Mouse (Mus musculus) liver, adult 2 months (tissue): ENCODE data around the gene Wdr90. TPM values are rescaled to one million over a fixed set of nuclear protein-coding genes. Genes with fewer than 3 reads are reported as not detected.

ENCODE experiments used
- DNase-seq: peaks from one replicate; pipeline ENCODE4 v3.0.0-alpha.2; 2011; ENCODE audit warnings: low read depth, low spot score; ENCODE audit errors: extremely low read depth
- H3K27ac ChIP-seq: fragments of 200-500 bp; replicated peaks from 2 replicates; pipeline ENCODE4 v1.5.1; 2012; ENCODE audit warnings: low read depth, mild to moderate bottlenecking, control low read depth, inconsistent platforms, low read length; ENCODE audit not compliant: insufficient read depth
- H3K27me3 ChIP-seq: fragments of 200-500 bp; 2 replicates; pipeline ENCODE4 v1.6.1; 2012; ENCODE audit warnings: mild to moderate bottlenecking, moderate library complexity, low read length, inconsistent platforms; ENCODE audit not compliant: control insufficient read depth, insufficient read depth
- H3K36me3 ChIP-seq: fragments of 200-500 bp; 2 replicates; pipeline ENCODE4 v1.6.1; 2012; ENCODE audit warnings: low read length, inconsistent platforms; ENCODE audit not compliant: control insufficient read depth, insufficient read depth
- H3K4me1 ChIP-seq: fragments of 200-500 bp; 2 replicates; pipeline ENCODE4 v1.6.1; 2011; ENCODE audit warnings: low read length; ENCODE audit not compliant: control insufficient read depth, insufficient read depth
- H3K4me3 ChIP-seq: fragments of 200-500 bp; 2 replicates; pipeline ENCODE4 v1.5.1; 2011; ENCODE audit warnings: low read depth, mild to moderate bottlenecking, control low read depth, low read length, moderate library complexity; ENCODE audit not compliant: insufficient read depth
- H3K79me2 ChIP-seq: fragments of 200-500 bp; 2 replicates; pipeline ENCODE4 v1.6.1; 2012; ENCODE audit warnings: inconsistent platforms, mild to moderate bottlenecking, low read length, moderate library complexity; ENCODE audit not compliant: control insufficient read depth, insufficient read depth
- H3K9ac ChIP-seq: fragments of 200-500 bp; 2 replicates; pipeline ENCODE4 v1.6.1; 2012; ENCODE audit warnings: low read depth, mild to moderate bottlenecking, control low read depth, inconsistent platforms, low read length
- CTCF ChIP-seq: fragments of 200-500 bp; IDR thresholded peaks from 2 replicates; pipeline ENCODE4 v1.5.1; 2011; ENCODE audit warnings: low read depth, low read length, control low read depth
- POLR2A ChIP-seq: fragments of 200-500 bp; IDR thresholded peaks from 2 replicates; pipeline ENCODE4 v1.6.1; 2011; ENCODE audit warnings: low read length, control low read depth; ENCODE audit not compliant: insufficient read depth; ENCODE audit errors: extremely low read depth
- WGBS: fragments of 180-500 bp; shearing (Covaris S2); methylation state at CpG from one replicate; pipeline ENCODE4 v1.1.7; 2018; 5-methylcytosine and 5-hydroxymethylcytosine counted together
- polyA plus RNA-seq: library from polyadenylated mRNA; depleted of rRNA; stranded (reverse); fragments of >200 nt; gene quantifications from 2 replicates; pipeline ENCODE4 v1.2.3, GENCODE M21; 2012
- total RNA-seq: library from RNA; depleted of rRNA; stranded (reverse); fragments of >200 nt; gene quantifications from 2 replicates; pipeline ENCODE4 v1.2.3, GENCODE M21; 2014

Wdr90 gene
- total and polyA plus RNA-seq, 2 experiments, result 2.7 to 14.1 TPM

- H3K27me3 ChIP-seq, result no peaks in the 10 kb centered on the region
- H3K79me2 ChIP-seq, result peaks cover 12% of the 10 kb centered on the region; the same call in 1 of the 2 replicates
- peaks cover under 1% of the 10 kb centered on the region; the same call in 1 of the 2 replicates for H3K36me3 ChIP-seq
- no peak overlapping the region for H3K9ac ChIP-seq
- H3K4me3 ChIP-seq, result no peak overlapping the region
- TF ChIP-seq POLR2A (no peak), CTCF (0 out of 2 replicates have a peak, but pooled peaks have one; percentile 15)
- 12% methylated on average over 2 of the region's 2 CpGs for WGBS
- no peaks in the 10 kb centered on the region; the same call in 1 of the 2 replicates for H3K4me1 ChIP-seq
- peak; percentile 58 for DNase-seq
- H3K27ac ChIP-seq, result no peak overlapping the region
Observed at GRCm38 (mm10) chr17:25895415-25895814, 34.1 kb upstream of the Wdr90 start.

GRCm38 (mm10) chr17:25893975-25894617 is 32.8 kb upstream of the Wdr90 start:
- 42% methylated on average over 2 of the region's 2 CpGs for WGBS
- H3K4me3 ChIP-seq, result no peak overlapping the region
- no peak for TF ChIP-seq POLR2A
- peak; percentile 99 for TF ChIP-seq CTCF
- peak; percentile 55 for DNase-seq
- H3K79me2 ChIP-seq, result peaks cover 10% of the 10 kb centered on the region; the same call in 1 of the 2 replicates
- H3K27me3 ChIP-seq, result no peaks in the 10 kb centered on the region
- H3K4me1 ChIP-seq, result no peaks in the 10 kb centered on the region; the same call in 1 of the 2 replicates
- no peak overlapping the region for H3K9ac ChIP-seq
- H3K27ac ChIP-seq, result no peak overlapping the region
- peaks cover 6% of the 10 kb centered on the region; the same call in 1 of the 2 replicates for H3K36me3 ChIP-seq

- H3K9ac ChIP-seq, result no peak overlapping the region
- no peak overlapping the region for H3K27ac ChIP-seq
- DNase-seq, result no peak
- H3K79me2 ChIP-seq, result peaks cover 6% of the 10 kb centered on the region; the same call in 1 of the 2 replicates
- TF ChIP-seq CTCF (no peak), POLR2A (no peak)
- H3K4me1 ChIP-seq, result peaks cover 9% of the 10 kb centered on the region
- H3K27me3 ChIP-seq, result no peaks in the 10 kb centered on the region
- H3K4me3 ChIP-seq, result no peak overlapping the region
- WGBS, result 94% methylated on average over 3 of the region's 3 CpGs
- peaks cover 12% of the 10 kb centered on the region; the same call in 1 of the 2 replicates for H3K36me3 ChIP-seq
Observed at GRCm38 (mm10) chr17:25888837-25889236, 27.5 kb upstream of the Wdr90 start.

GRCm38 (mm10) chr17:25887467-25887866 is 26.2 kb upstream of the Wdr90 start:
- H3K27me3 ChIP-seq, result no peaks in the 10 kb centered on the region
- H3K79me2 ChIP-seq, result peaks cover 5% of the 10 kb centered on the region; the same call in 1 of the 2 replicates
- 0 out of 2 replicates have a peak overlapping the region, but pooled peaks have one; percentile 21 for H3K27ac ChIP-seq
- no peak overlapping the region for H3K9ac ChIP-seq
- WGBS, result 69% methylated on average over 10 of the region's 10 CpGs
- TF ChIP-seq CTCF, result no peak
- TF ChIP-seq POLR2A, result no peak
- H3K36me3 ChIP-seq, result peaks cover 13% of the 10 kb centered on the region; the same call in 1 of the 2 replicates
- no peak for DNase-seq
- no peak overlapping the region for H3K4me3 ChIP-seq
- H3K4me1 ChIP-seq, result peaks cover 9% of the 10 kb centered on the region

- no peak for TF ChIP-seq POLR2A
- TF ChIP-seq CTCF, result no peak
- DNase-seq, result peak; percentile 93
- no peak overlapping the region for H3K4me3 ChIP-seq
- no peaks in the 10 kb centered on the region for H3K27me3 ChIP-seq
- H3K27ac ChIP-seq, result peak overlapping the region; percentile 94
- peaks cover 13% of the 10 kb centered on the region; the same call in 1 of the 2 replicates for H3K36me3 ChIP-seq
- H3K79me2 ChIP-seq, result peaks cover 5% of the 10 kb centered on the region; the same call in 1 of the 2 replicates
- H3K4me1 ChIP-seq, result peaks cover 9% of the 10 kb centered on the region
- H3K9ac ChIP-seq, result peak overlapping the region; percentile 41; the same call in 1 of the 2 replicates
Observed at GRCm38 (mm10) chr17:25886806-25887205, 25.5 kb upstream of the Wdr90 start.

- Histone ChIP-seq H3K27ac (peak overlapping the region; percentile 94), H3K4me1 (peaks cover 18% of the 10 kb centered on the region), H3K4me3 (no peak overlapping the region), H3K79me2 (peaks cover 2% of the 10 kb centered on the region; the same call in 1 of the 2 replicates), H3K27me3 (no peaks in the 10 kb centered on the region), H3K9ac (no peak overlapping the region), H3K36me3 (peaks cover 13% of the 10 kb centered on the region; the same call in 1 of the 2 replicates)
- peak; percentile 54 for TF ChIP-seq CTCF
- TF ChIP-seq POLR2A, result no peak
- WGBS, result 69% methylated on average over 4 of the region's 4 CpGs
- no peak for DNase-seq
Observed at GRCm38 (mm10) chr17:25885636-25886035, 24.3 kb upstream of the Wdr90 start.
